Mouse (Mus musculus) kidney, postnatal 25 days (tissue): ENCODE measurements around the gene Ubap2.
A peak's percentile ranks its signal among the peaks of the same experiment; 100 is the strongest.

Experiments
- DNase-seq, 2 experiments: peaks; one replicate each; pipeline ENCODE4 v3.0.0; 2021; ENCODE audit warnings: mixed read lengths in 2 of 2

Gene Ubap2

GRCm38 (mm10) chr4:41274980-41275850 is at the start of gene Ubap2:
Gene Ubap2, minus strand, starts transcription at chr4:41275144.
- peak; percentile 99 for DNase-seq

- DNase-seq, result no peak
Measured at GRCm38 (mm10) chr4:41320971-41321370, 46.0 kb upstream of the Ubap2 start.

- DNase-seq, result peak; percentile 14 to 44
Measured at GRCm38 (mm10) chr4:41318267-41318666, 43.3 kb upstream of the Ubap2 start.

GRCm38 (mm10) chr4:41315173-41315572 is 40.2 kb upstream of the Ubap2 start:
- peak in 1 of 2 experiments; percentile 9 for DNase-seq

- peak; percentile 97 to 98 for DNase-seq
Measured at GRCm38 (mm10) chr4:41314141-41315129, 39.5 kb upstream of the Ubap2 start, which contains the start of gene Dcaf12. Gene Dcaf12, minus strand, starts transcription at chr4:41314889.

- DNase-seq, result no peak
Measured at GRCm38 (mm10) chr4:41313722-41314121, 38.8 kb upstream of the Ubap2 start.

GRCm38 (mm10) chr4:41310567-41311563 is 35.9 kb upstream of the Ubap2 start:
- DNase-seq, result no peak

GRCm38 (mm10) chr4:41307406-41307805 is 32.5 kb upstream of the Ubap2 start:
- DNase-seq, result no peak

GRCm38 (mm10) chr4:41304302-41304701 is 29.4 kb upstream of the Ubap2 start:
- no peak for DNase-seq

GRCm38 (mm10) chr4:41303671-41304070 is 28.7 kb upstream of the Ubap2 start:
- no peak for DNase-seq

GRCm38 (mm10) chr4:41298976-41299375 is 24.0 kb upstream of the Ubap2 start:
- DNase-seq, result no peak

- no peak for DNase-seq
Measured at GRCm38 (mm10) chr4:41295960-41296359, 21.0 kb upstream of the Ubap2 start.

GRCm38 (mm10) chr4:41295507-41295906 is 20.6 kb upstream of the Ubap2 start:
- DNase-seq, result no peak

GRCm38 (mm10) chr4:41293907-41294306 is 19.0 kb upstream of the Ubap2 start:
- no peak for DNase-seq

- no peak for DNase-seq
Measured at GRCm38 (mm10) chr4:41289802-41290201, 14.9 kb upstream of the Ubap2 start.

- DNase-seq, result peak in 1 of 2 experiments; percentile 40
Measured at GRCm38 (mm10) chr4:41286420-41286819, 11.5 kb upstream of the Ubap2 start.

GRCm38 (mm10) chr4:41284087-41284486 is 9.1 kb upstream of the Ubap2 start:
- DNase-seq, result no peak

GRCm38 (mm10) chr4:41275927-41276326 is 983 bp upstream of the Ubap2 start:
- no peak for DNase-seq

GRCm38 (mm10) chr4:41274377-41274979 is 466 bp downstream of the Ubap2 start:
- no peak for DNase-seq

- peak; percentile 18 to 44 for DNase-seq
Measured at GRCm38 (mm10) chr4:41268133-41268532, 6.8 kb downstream of the Ubap2 start.

- DNase-seq, result no peak
Measured at GRCm38 (mm10) chr4:41266350-41266749, 8.6 kb downstream of the Ubap2 start.
